Mouse (Mus musculus): ENCODE results near the gene 4931428F04Rik.

- TF ChIP-seq CTCF (IDR thresholded peaks at IDR 0.05; ENCODE audit: borderline replicate concordance, extremely low read depth, insufficient read depth, insufficient read length) (no peak), POLR2A (IDR thresholded peaks at IDR 0.05; ENCODE audit: borderline replicate concordance, extremely low read depth, insufficient read depth, insufficient read length, poor library complexity, severe bottlenecking) (no peak)
Observed at GRCm38 (mm10) chr8:105307670-105308069, 18.0 kb upstream of the 4931428F04Rik start.
